Comparison of ENCODE assay signal across 1 mouse cellular context in the genomic region with DNA sequence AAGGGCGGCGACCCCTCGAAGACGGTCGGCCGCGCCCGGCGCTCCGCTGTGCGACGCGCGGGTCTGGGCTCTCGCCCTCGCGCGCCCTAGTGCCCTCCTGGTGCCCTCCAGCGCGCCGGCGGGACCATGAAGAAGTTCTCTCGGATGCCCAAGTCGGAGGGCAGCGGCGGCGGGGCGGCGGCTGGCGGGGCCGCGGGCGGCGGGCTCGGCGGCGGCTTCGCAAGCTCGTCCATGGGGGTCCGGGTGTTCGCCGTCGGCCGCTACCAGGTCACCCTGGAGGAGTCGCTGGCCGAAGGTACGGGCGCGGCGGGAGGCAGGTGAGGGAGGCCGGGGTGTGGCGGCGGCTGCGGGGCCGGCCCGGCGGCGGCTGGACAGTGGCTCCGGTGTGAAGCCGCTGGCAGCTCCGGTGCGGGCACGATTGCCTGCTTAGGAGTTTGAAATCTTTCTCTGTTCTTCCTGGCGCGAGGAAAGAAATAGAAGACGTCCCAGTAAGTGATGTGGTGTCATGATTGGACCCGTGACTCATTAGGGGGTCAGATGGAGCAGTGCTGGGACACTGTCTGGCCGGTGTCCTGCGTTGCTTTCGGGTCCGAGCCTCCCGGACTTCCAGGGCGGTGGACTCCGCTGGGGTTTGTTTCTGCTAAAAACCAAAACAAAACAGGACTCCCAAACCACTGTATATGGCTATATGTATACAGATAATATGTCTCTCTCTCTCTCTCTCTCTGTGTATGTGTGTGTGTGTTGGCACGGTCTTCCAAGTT.
A peak's percentile ranks its signal among the peaks of the same experiment; 100 is the strongest.
TF ChIP-seq lines count a peak whose summit lies in the region.

No protein-coding gene starts in this region.

TF ChIP-seq in MEL, 35 proteins besides CTCF, POLR2A, EP300 and RAD21 (continued from another document):
- TF ChIP-seq POLR2AphosphoS5 (IDR thresholded peaks at IDR 0.05; ENCODE audit: borderline replicate concordance, low read depth, low read length) (no peak), NELFE (IDR thresholded peaks at IDR 0.05; ENCODE audit: low read depth, low read length) (peak; percentile 30; the same call in 1 of the 2 replicates), MAFK (IDR thresholded peaks at IDR 0.05; ENCODE audit: borderline replicate concordance, low read depth, low read length) (no peak)
